Mouse (Mus musculus): Measurements from ENCODE around the gene E030018B13Rik. TPM values are rescaled to one million over a fixed set of nuclear protein-coding genes. Genes with fewer than 3 reads are reported as not detected.

E030018B13Rik gene
- polyA plus RNA-seq, 1 experiment from 2014 or later = not detected

DNA sequence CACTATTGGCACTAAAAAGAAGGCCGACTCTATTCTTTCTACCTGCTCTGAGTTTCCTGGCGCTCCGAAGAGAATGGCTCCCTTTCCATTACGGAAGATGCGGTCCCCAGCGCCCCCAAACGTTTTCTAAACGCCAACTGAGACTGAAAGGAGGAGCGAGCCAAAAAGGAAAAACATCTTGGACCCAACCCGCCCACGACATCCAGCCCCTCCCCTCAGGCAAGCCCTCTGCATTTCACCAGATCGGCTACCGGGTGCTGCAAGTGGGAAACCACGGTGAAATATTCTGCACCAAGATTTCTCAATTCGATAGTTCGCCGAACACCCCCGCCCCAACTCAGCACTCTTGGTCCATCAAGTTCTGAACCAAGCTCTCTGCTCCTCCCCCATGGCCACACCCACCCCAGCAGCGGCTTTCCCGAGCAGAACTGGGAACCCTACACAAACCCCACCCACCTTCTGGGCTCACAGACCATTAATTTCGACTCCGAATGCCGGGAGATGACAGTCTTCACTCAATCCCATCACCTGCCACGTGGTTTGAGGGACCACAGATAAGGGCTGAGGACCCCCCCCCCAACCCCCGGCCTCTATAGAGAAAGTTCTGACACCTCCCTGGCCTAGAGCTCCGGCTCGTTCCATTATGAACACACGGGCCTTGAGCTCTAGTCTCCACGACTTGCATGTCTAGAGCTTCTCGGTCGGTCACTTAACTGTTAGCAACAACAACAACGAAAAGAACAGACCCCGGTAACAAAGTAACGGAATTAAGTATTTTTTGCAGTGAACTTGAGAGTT, 19.7 kb downstream of the E030018B13Rik start:
- Histone ChIP-seq H3K9me3 (replicated peaks) (no peaks in the 10 kb centered on the region), H3K36me3 (no peaks in the 10 kb centered on the region), H3K9ac (peak overlapping the region; percentile 79), H3K4me2 (peak overlapping the region; percentile 95), H3K4me1 (peaks cover 32% of the 10 kb centered on the region), H3K27me3 (no peaks in the 10 kb centered on the region), H3K4me3 (replicated peaks) (peak overlapping the region; percentile 85), H3K27ac (peak overlapping the region; percentile 93)
- under 1% methylated on average over 34 of the region's 34 CpGs for WGBS
- ATAC-seq (replicated peaks; ENCODE audit: low FRiP score) = no peak

GRCm38 (mm10) chr7:63936986-63937235, 20.3 kb downstream of the E030018B13Rik start:
- peaks cover 32% of the 10 kb centered on the region for H3K4me1 ChIP-seq
- ATAC-seq (replicated peaks; ENCODE audit: low FRiP score) = no peak
- 0% methylated on average over 11 of the region's 11 CpGs for WGBS

DNA sequence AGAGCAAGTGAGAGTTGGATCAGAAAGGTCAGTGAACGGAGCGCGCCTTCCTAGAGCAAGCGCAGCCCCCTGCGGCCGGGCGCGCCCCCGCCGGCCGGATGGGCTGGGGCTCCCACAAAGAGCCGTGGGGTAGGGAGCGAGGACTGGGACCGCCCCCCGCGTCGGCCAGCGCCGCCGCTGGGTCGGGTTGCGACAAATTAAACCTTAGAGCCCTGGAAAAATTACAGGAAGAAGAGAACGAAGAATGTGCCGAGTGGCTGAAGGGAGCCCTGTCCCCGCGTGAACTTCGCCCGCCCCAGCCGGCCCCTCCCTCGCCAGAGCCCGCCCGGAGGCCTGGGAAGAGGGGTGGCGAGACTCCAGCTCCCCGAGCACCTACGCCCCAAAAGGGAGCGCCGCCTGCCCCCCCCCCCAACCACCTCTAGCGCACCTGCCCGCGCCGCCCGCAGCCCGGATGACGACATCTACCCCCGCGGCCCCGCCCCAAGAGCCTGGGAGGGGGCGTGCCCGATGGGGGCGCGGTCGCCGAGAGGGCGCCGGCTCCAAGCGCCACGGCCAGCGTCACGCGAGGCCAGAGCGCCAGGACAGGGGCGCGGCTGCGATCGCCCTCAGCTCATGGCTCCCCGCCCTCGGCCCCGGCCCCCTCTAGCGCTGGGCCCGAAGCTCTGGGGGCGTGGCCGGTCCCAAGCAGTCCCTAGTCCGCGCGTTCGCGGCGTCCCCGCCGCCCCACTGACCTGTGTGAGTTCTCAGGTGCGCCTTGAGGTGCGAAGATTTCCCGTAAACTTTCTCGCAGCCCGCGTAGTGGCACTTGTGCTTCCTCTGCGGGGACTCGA, 20.8 kb downstream of the E030018B13Rik start:
- H3K9me3 ChIP-seq (replicated peaks) = no peaks in the 10 kb centered on the region
- H3K27me3 ChIP-seq = no peaks in the 10 kb centered on the region
- H3K36me3 ChIP-seq = no peaks in the 10 kb centered on the region
- ATAC-seq (replicated peaks; ENCODE audit: low FRiP score) = peak; percentile 30
- WGBS = under 1% methylated on average over 83 of the region's 88 CpGs
- H3K4me2 ChIP-seq = peak overlapping the region; percentile 95
- H3K27ac ChIP-seq = peak overlapping the region; percentile 93
- H3K4me3 ChIP-seq (replicated peaks) = peak overlapping the region; percentile 85
- peak overlapping the region; percentile 79 for H3K9ac ChIP-seq
- H3K4me1 ChIP-seq = peaks cover 32% of the 10 kb centered on the region

More at GRCm38 (mm10) chr7:63936986-63937235, 20.3 kb downstream of the E030018B13Rik start:
- Histone ChIP-seq H3K9me3 (replicated peaks) (no peaks in the 10 kb centered on the region), H3K4me3 (replicated peaks) (peak overlapping the region; percentile 85), H3K36me3 (no peaks in the 10 kb centered on the region), H3K9ac (peak overlapping the region; percentile 79), H3K27ac (peak overlapping the region; percentile 93), H3K27me3 (no peaks in the 10 kb centered on the region), H3K4me2 (peak overlapping the region; percentile 95)

GRCm38 (mm10) chr7:63938066-63938913, 21.6 kb downstream of the E030018B13Rik start:
- Histone ChIP-seq H3K27me3 (no peaks in the 10 kb centered on the region), H3K4me1 (peaks cover 32% of the 10 kb centered on the region), H3K36me3 (no peaks in the 10 kb centered on the region), H3K4me2 (peak overlapping the region; percentile 95), H3K27ac (peak overlapping the region; percentile 93), H3K9me3 (replicated peaks) (no peaks in the 10 kb centered on the region), H3K4me3 (replicated peaks) (peak overlapping the region; percentile 85), H3K9ac (peak overlapping the region; percentile 79)
- ATAC-seq (replicated peaks; ENCODE audit: low FRiP score) = peak; percentile 62
- WGBS = under 1% methylated on average over 104 of the region's 121 CpGs

GRCm38 (mm10) chr7:63938914-63939396, 22.3 kb downstream of the E030018B13Rik start, which contains the start of gene Klf13:
Gene Klf13, minus strand, starts transcription at chr7:63938915.
- Histone ChIP-seq H3K4me1 (peaks cover 32% of the 10 kb centered on the region), H3K9me3 (replicated peaks) (no peaks in the 10 kb centered on the region), H3K9ac (peak within 1 kb of the TSS; percentile 79), H3K36me3 (no peaks in the 10 kb centered on the region), H3K27ac (peak within 1 kb of the TSS; percentile 95), H3K4me3 (replicated peaks) (peak within 1 kb of the TSS; percentile 85), H3K27me3 (no peaks in the 10 kb centered on the region), H3K4me2 (peak within 1 kb of the TSS; percentile 95)
- ATAC-seq (replicated peaks; ENCODE audit: low FRiP score) = peak; percentile 93
- under 1% methylated on average over 50 of the region's 50 CpGs for WGBS

GRCm38 (mm10) chr7:63939397-63939951, 22.8 kb downstream of the E030018B13Rik start:
- peak overlapping the region; percentile 95 for H3K27ac ChIP-seq

DNA sequence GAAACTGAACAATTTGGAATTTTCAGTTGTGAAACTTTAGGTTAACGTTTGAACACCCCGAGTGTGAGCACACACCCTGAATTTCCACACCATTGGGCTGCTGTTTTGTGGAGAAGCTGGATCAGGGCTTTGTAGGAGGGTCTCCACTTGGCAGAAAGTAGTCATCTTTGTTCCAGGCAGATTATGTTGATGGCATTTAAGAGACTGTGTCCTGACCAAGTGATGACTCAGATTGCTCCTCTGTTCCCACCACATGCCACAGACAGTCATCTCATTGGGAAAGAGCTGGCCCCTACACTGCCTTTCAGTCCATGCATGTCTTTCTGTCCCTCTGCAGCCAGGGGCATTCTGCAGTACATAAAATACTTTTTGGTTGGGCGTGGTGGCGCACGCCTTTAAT, 23.7 kb downstream of the E030018B13Rik start:
- H3K4me2 ChIP-seq = no peak overlapping the region
- H3K9me3 ChIP-seq (replicated peaks) = no peaks in the 10 kb centered on the region
- WGBS = 89% methylated on average over 5 of the region's 5 CpGs
- no peak overlapping the region for H3K9ac ChIP-seq
- ATAC-seq (replicated peaks; ENCODE audit: low FRiP score) = no peak
- H3K4me1 ChIP-seq = peaks cover 22% of the 10 kb centered on the region
- H3K27ac ChIP-seq = peak overlapping the region; percentile 95; the same call in 1 of the 2 replicates
- no peaks in the 10 kb centered on the region for H3K27me3 ChIP-seq
- H3K36me3 ChIP-seq = no peaks in the 10 kb centered on the region
- no peak overlapping the region for H3K4me3 ChIP-seq (replicated peaks)

More at GRCm38 (mm10) chr7:63939397-63939951, 22.8 kb downstream of the E030018B13Rik start:
- no peaks in the 10 kb centered on the region for H3K27me3 ChIP-seq
- peak overlapping the region; percentile 71 for H3K9ac ChIP-seq
- peak overlapping the region; percentile 95 for H3K4me2 ChIP-seq
- ATAC-seq (replicated peaks; ENCODE audit: low FRiP score) = peak; percentile 57
- H3K4me1 ChIP-seq = peaks cover 30% of the 10 kb centered on the region
- H3K4me3 ChIP-seq (replicated peaks) = peak overlapping the region; percentile 85
- H3K36me3 ChIP-seq = no peaks in the 10 kb centered on the region
- WGBS = under 1% methylated on average over 39 of the region's 39 CpGs
- no peaks in the 10 kb centered on the region for H3K9me3 ChIP-seq (replicated peaks)

GRCm38 (mm10) chr7:63941050-63941449, 24.4 kb downstream of the E030018B13Rik start:
- H3K9me3 ChIP-seq (replicated peaks) = no peaks in the 10 kb centered on the region
- H3K36me3 ChIP-seq = no peaks in the 10 kb centered on the region
- H3K27ac ChIP-seq = no peak overlapping the region
- no peak overlapping the region for H3K4me2 ChIP-seq
- H3K4me1 ChIP-seq = peaks cover 15% of the 10 kb centered on the region
- H3K27me3 ChIP-seq = no peaks in the 10 kb centered on the region
- no peak for ATAC-seq (replicated peaks; ENCODE audit: low FRiP score)
- H3K4me3 ChIP-seq (replicated peaks) = no peak overlapping the region
- no peak overlapping the region for H3K9ac ChIP-seq
- WGBS = 76% methylated on average over 3 of the region's 3 CpGs

GRCm38 (mm10) chr7:63941501-63941900, 24.8 kb downstream of the E030018B13Rik start:
- no peaks in the 10 kb centered on the region for H3K9me3 ChIP-seq (replicated peaks)
- H3K4me1 ChIP-seq = peaks cover 14% of the 10 kb centered on the region
- H3K4me3 ChIP-seq (replicated peaks) = no peak overlapping the region
- H3K9ac ChIP-seq = no peak overlapping the region
- WGBS = 81% methylated on average over 4 of the region's 4 CpGs
- H3K4me2 ChIP-seq = no peak overlapping the region
- no peak overlapping the region for H3K27ac ChIP-seq
- no peaks in the 10 kb centered on the region for H3K27me3 ChIP-seq
- ATAC-seq (replicated peaks; ENCODE audit: low FRiP score) = no peak
- no peaks in the 10 kb centered on the region for H3K36me3 ChIP-seq

DNA sequence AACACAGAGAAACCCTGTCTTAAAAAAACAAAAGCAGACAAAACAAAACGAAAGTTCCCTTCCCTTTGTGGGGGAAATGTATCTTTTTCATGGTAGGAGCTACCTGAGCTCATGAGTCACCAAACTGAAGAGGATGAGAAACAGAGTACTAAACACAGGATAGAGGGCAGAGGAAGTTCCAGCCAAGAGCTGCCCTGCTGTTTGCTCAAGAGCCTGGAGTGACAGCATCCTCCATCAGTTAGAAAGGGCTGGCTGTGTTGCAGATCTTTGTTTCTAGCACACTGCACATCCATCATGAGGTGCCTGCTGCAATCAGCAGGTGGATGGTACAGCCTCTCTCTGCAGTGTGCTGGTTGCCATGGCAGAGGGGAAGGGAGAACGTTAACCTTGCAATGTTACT, 27.3 kb downstream of the E030018B13Rik start:
- no peak overlapping the region for H3K9ac ChIP-seq
- no peak for ATAC-seq (replicated peaks; ENCODE audit: low FRiP score)
- H3K4me3 ChIP-seq (replicated peaks) = no peak overlapping the region
- no peak overlapping the region for H3K27ac ChIP-seq
- no peaks in the 10 kb centered on the region for H3K36me3 ChIP-seq
- peaks cover 8% of the 10 kb centered on the region for H3K4me1 ChIP-seq
- H3K4me2 ChIP-seq = no peak overlapping the region
- H3K27me3 ChIP-seq = no peaks in the 10 kb centered on the region
- no peaks in the 10 kb centered on the region for H3K9me3 ChIP-seq (replicated peaks)
- WGBS = 42% methylated on average over 2 of the region's 2 CpGs
